Mouse (Mus musculus) thymus, adult 2 months (tissue): ENCODE measurements around the gene Tssk2.

Experiments used
- CTCF ChIP-seq: fragments of 200-500 bp; IDR thresholded peaks from 2 replicates; pipeline ENCODE4 v1.5.1; 2012; ENCODE audit warnings: mild to moderate bottlenecking, control low read depth, low read length, moderate library complexity, borderline replicate concordance; ENCODE audit not compliant: control insufficient read depth, poor library complexity, insufficient read depth; ENCODE audit errors: extremely low read depth
- POLR2A ChIP-seq: fragments of 200-500 bp; IDR thresholded peaks from 2 replicates; pipeline ENCODE4 v1.6.1; 2012; ENCODE audit warnings: mild to moderate bottlenecking, low read length, control low read depth, moderate library complexity; ENCODE audit not compliant: control insufficient read depth, poor library complexity, insufficient read depth; ENCODE audit errors: extremely low read depth

DNA sequence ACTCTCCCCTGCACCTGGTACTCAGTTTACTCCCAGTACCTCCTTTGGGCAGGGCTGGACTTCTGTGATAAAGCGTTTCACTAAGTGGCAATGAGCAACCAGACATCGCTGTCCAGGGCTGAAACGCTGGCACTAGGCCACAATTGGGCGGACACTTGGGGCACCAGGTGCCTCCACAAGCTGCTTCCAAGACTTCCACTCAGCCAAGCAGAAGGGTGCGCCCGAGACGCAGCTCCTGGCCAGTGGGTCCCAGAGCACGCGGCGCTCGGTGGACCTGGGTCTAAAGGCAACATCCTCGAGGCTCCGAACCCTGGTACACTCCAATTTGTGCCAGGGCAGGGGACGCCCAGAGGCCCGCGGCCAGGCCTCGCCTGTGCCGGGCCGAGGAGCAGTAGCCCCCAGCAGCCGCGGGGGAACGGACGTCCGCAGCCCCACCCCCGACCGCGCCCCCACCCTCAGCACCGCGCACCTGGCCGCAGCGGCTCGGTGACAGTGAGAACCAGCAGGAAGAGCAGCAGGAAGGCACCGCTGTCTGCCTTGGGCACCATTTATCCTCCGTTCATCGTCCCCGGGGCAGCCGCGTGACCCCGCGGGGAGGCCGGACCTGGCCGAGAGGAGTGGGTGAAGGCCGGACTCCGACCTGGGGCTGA is 7.4 kb upstream of the Tssk2 start:
- TF ChIP-seq CTCF = no peak
- TF ChIP-seq POLR2A = no peak
